Mouse (Mus musculus) cerebellum, adult 11-12 months (tissue): ENCODE measurements around the gene Ifi47.
"Not testable (repeated sequence)": the region's sequence is repeated elsewhere in the genome, so short reads cannot be mapped to it uniquely, and the experiment has no call there.

Experiments
- DNase-seq: peaks from one replicate; pipeline ENCODE4 v3.0.0; 2022

Ifi47 gene

GRCm38 (mm10) chr11:49076001-49076757 lies at the start of gene Ifi47:
TSS of gene Ifi47 (plus strand) at chr11:49076587.
- not testable (repeated sequence) for DNase-seq

- not testable (repeated sequence) for DNase-seq
Measured at GRCm38 (mm10) chr11:49050064-49050463, 26.3 kb upstream of the Ifi47 start.

- DNase-seq: not testable (repeated sequence)
Measured at GRCm38 (mm10) chr11:49051093-49051891, 25.1 kb upstream of the Ifi47 start, which contains the start of gene 9930111J21Rik2. TSS of gene 9930111J21Rik2 (minus strand) at chr11:49051242.

- DNase-seq: not testable (repeated sequence)
Measured at GRCm38 (mm10) chr11:49051894-49052293, 24.5 kb upstream of the Ifi47 start.

- not testable (repeated sequence) for DNase-seq
Measured at GRCm38 (mm10) chr11:49060061-49060460, 16.3 kb upstream of the Ifi47 start.

- DNase-seq: not testable (repeated sequence)
Measured at GRCm38 (mm10) chr11:49061865-49062264, 14.5 kb upstream of the Ifi47 start.

GRCm38 (mm10) chr11:49063713-49064469 lies 12.5 kb upstream of the Ifi47 start, which contains the start of gene Tgtp2:
TSS of gene Tgtp2 (minus strand) at chr11:49064206.
- not testable (repeated sequence) for DNase-seq

- DNase-seq: no peak
Measured at GRCm38 (mm10) chr11:49068358-49068757, 8.0 kb upstream of the Ifi47 start.

GRCm38 (mm10) chr11:49077012-49077411 lies 625 bp downstream of the Ifi47 start:
- no peak for DNase-seq

GRCm38 (mm10) chr11:49078719-49079118 lies 2.3 kb downstream of the Ifi47 start:
- no peak for DNase-seq

- no peak for DNase-seq
Measured at GRCm38 (mm10) chr11:49080636-49081035, 4.2 kb downstream of the Ifi47 start.

GRCm38 (mm10) chr11:49081356-49081755 lies 5.0 kb downstream of the Ifi47 start:
- DNase-seq: no peak

- no peak for DNase-seq
Measured at GRCm38 (mm10) chr11:49081886-49082285, 5.5 kb downstream of the Ifi47 start.

GRCm38 (mm10) chr11:49083146-49083545 lies 6.8 kb downstream of the Ifi47 start:
- DNase-seq: no peak

GRCm38 (mm10) chr11:49083808-49084207 lies 7.4 kb downstream of the Ifi47 start:
- no peak for DNase-seq

GRCm38 (mm10) chr11:49084385-49084784 lies 8.0 kb downstream of the Ifi47 start:
- no peak for DNase-seq

- no peak for DNase-seq
Measured at GRCm38 (mm10) chr11:49084875-49085274, 8.5 kb downstream of the Ifi47 start.

GRCm38 (mm10) chr11:49086858-49087361 lies 10.5 kb downstream of the Ifi47 start:
- DNase-seq: no peak

GRCm38 (mm10) chr11:49087830-49088616 lies 11.6 kb downstream of the Ifi47 start:
- no peak for DNase-seq

GRCm38 (mm10) chr11:49088990-49089652 lies 12.7 kb downstream of the Ifi47 start:
- DNase-seq: no peak
